Mouse (Mus musculus): ENCODE results near the gene Vat1. TPM values are rescaled to one million over a fixed set of nuclear protein-coding genes. Genes with fewer than 3 reads are reported as not detected.
A peak's percentile ranks its signal among the peaks of the same experiment; 100 is the strongest.
"Not testable (repeated sequence)": the region's sequence is repeated elsewhere in the genome, so short reads cannot be mapped to it uniquely, and the experiment has no call there.

Gene Vat1
- polyA plus RNA-seq, 1 experiment from 2014 or later = 79.5 TPM

DNA sequence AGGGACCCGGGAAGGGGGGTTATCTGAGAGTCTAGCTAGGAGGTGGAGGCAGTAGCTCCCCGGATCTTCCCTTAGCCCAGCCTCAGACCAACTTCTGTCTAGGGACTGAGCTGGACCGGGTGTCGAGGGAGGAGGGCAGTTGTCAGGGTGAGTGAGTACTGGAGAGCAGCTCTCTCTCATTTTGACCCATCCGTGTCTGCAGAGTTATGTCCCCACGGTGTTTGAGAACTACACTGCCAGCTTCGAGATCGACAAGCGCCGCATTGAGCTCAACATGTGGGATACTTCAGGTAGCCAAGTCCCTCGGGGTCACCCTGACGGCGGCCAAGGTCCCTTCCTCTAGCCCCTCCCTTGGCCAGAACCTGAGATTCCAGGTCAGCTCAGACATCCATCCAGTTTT is 2.7 kb upstream of the Vat1 start:
- peak overlapping the region; percentile 76; the same call in 1 of the 2 replicates for H3K27ac ChIP-seq (ENCODE audit: low read length)
- H3K4me3 ChIP-seq (replicated peaks; ENCODE audit: low read length) = peak overlapping the region; percentile 71
- H3K4me2 ChIP-seq (ENCODE audit: low read length) = peak overlapping the region; percentile 89
- no peak; the same call in 1 of the 2 replicates for ATAC-seq
- H3K9ac ChIP-seq (replicated peaks; ENCODE audit: low read depth, low read length) = peak overlapping the region; percentile 80
- H3K9me3 ChIP-seq (ENCODE audit: control insufficient read depth, low read length) = no peaks in the 10 kb centered on the region
- WGBS = 2% methylated on average over 13 of the region's 13 CpGs
- H3K36me3 ChIP-seq (ENCODE audit: control insufficient read depth, insufficient read depth) = no peaks in the 10 kb centered on the region
- H3K27me3 ChIP-seq (replicated peaks; ENCODE audit: control insufficient read depth, insufficient read depth, low read length) = no peaks in the 10 kb centered on the region
- H3K4me1 ChIP-seq (replicated peaks; ENCODE audit: control insufficient read depth, insufficient read depth, low read length) = peaks cover 39% of the 10 kb centered on the region

GRCm38 (mm10) chr11:101468263-101468688 is 2.2 kb upstream of the Vat1 start:
- H3K4me3 ChIP-seq (replicated peaks; ENCODE audit: low read length) = peak overlapping the region; percentile 71
- H3K9me3 ChIP-seq (ENCODE audit: control insufficient read depth, low read length) = no peaks in the 10 kb centered on the region
- no peaks in the 10 kb centered on the region for H3K36me3 ChIP-seq (ENCODE audit: control insufficient read depth, insufficient read depth)
- peak overlapping the region; percentile 89 for H3K4me2 ChIP-seq (ENCODE audit: low read length)
- peak overlapping the region; percentile 76 for H3K27ac ChIP-seq (ENCODE audit: low read length)
- peaks cover 43% of the 10 kb centered on the region for H3K4me1 ChIP-seq (replicated peaks; ENCODE audit: control insufficient read depth, insufficient read depth, low read length)
- ATAC-seq = peak; percentile 15
- H3K27me3 ChIP-seq (replicated peaks; ENCODE audit: control insufficient read depth, insufficient read depth, low read length) = no peaks in the 10 kb centered on the region
- peak overlapping the region; percentile 80 for H3K9ac ChIP-seq (replicated peaks; ENCODE audit: low read depth, low read length)
- under 1% methylated on average over 30 of the region's 31 CpGs for WGBS

- Histone ChIP-seq H3K27ac (ENCODE audit: low read length) (peak overlapping the region; percentile 76), H3K4me2 (ENCODE audit: low read length) (peak overlapping the region; percentile 89), H3K27me3 (replicated peaks; ENCODE audit: control insufficient read depth, insufficient read depth, low read length) (no peaks in the 10 kb centered on the region), H3K9me3 (ENCODE audit: control insufficient read depth, low read length) (no peaks in the 10 kb centered on the region), H3K4me1 (replicated peaks; ENCODE audit: control insufficient read depth, insufficient read depth, low read length) (peaks cover 47% of the 10 kb centered on the region), H3K9ac (replicated peaks; ENCODE audit: low read depth, low read length) (peak overlapping the region; percentile 80), H3K36me3 (ENCODE audit: control insufficient read depth, insufficient read depth) (no peaks in the 10 kb centered on the region), H3K4me3 (replicated peaks; ENCODE audit: low read length) (peak overlapping the region; percentile 71)
- peak; percentile 68 for ATAC-seq
- under 1% methylated on average over 53 of the region's 54 CpGs for WGBS
Observed at GRCm38 (mm10) chr11:101467477-101468262, 1.6 kb upstream of the Vat1 start.

DNA sequence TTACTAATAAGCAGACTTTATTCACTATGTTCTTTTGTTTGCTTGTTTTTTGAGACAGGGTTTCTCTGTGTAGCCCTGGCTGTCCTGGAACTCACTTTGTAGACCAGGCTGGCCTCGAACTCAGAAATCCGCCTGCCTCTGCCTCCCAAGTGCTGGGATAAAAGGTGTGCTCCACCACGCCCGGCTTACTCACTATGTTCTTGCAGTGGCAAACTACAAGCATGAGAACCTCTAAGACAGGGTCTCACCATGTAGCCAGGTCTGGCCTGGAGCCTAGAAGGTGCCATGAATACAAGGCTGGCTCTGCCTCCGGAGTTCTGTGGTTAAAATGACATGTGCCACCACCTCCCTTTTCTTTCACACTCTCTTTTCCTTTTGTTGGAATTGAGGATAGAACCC is 521 bp upstream of the Vat1 start:
- H3K27me3 ChIP-seq (replicated peaks; ENCODE audit: control insufficient read depth, insufficient read depth, low read length); H3K36me3 ChIP-seq (ENCODE audit: control insufficient read depth, insufficient read depth); H3K9me3 ChIP-seq (ENCODE audit: control insufficient read depth, low read length); ATAC-seq; H3K27ac ChIP-seq (ENCODE audit: low read length); H3K9ac ChIP-seq (replicated peaks; ENCODE audit: low read depth, low read length): not testable (repeated sequence)
- WGBS = 59% methylated on average over 5 of the region's 5 CpGs
- Histone ChIP-seq H3K4me3 (replicated peaks; ENCODE audit: low read length) (peak overlapping the region; percentile 94), H3K4me1 (replicated peaks; ENCODE audit: control insufficient read depth, insufficient read depth, low read length) (peaks cover 52% of the 10 kb centered on the region), H3K4me2 (ENCODE audit: low read length) (peak overlapping the region; percentile 67)

- peak overlapping the region; percentile 89 for H3K27ac ChIP-seq (ENCODE audit: low read length)
- peak; percentile 49 for ATAC-seq
- H3K27me3 ChIP-seq (replicated peaks; ENCODE audit: control insufficient read depth, insufficient read depth, low read length) = no peaks in the 10 kb centered on the region
- peaks cover 52% of the 10 kb centered on the region for H3K4me1 ChIP-seq (replicated peaks; ENCODE audit: control insufficient read depth, insufficient read depth, low read length)
- H3K9me3 ChIP-seq (ENCODE audit: control insufficient read depth, low read length) = no peaks in the 10 kb centered on the region
- peak overlapping the region; percentile 95 for H3K9ac ChIP-seq (replicated peaks; ENCODE audit: low read depth, low read length)
- peaks cover 10% of the 10 kb centered on the region for H3K36me3 ChIP-seq (ENCODE audit: control insufficient read depth, insufficient read depth)
- peak overlapping the region; percentile 67 for H3K4me2 ChIP-seq (ENCODE audit: low read length)
- peak overlapping the region; percentile 94 for H3K4me3 ChIP-seq (replicated peaks; ENCODE audit: low read length)
- under 1% methylated on average over 50 of the region's 51 CpGs for WGBS
Observed at GRCm38 (mm10) chr11:101465101-101465868, 745 bp downstream of the Vat1 start.

GRCm38 (mm10) chr11:101464211-101465100 is 1.6 kb downstream of the Vat1 start, which contains the start of gene Rnd2:
Rnd2 (plus strand) TSS chr11:101464999.
- 22% methylated on average over 12 of the region's 12 CpGs for WGBS
- peaks cover 52% of the 10 kb centered on the region for H3K4me1 ChIP-seq (replicated peaks; ENCODE audit: control insufficient read depth, insufficient read depth, low read length)
- ATAC-seq = no peak

DNA sequence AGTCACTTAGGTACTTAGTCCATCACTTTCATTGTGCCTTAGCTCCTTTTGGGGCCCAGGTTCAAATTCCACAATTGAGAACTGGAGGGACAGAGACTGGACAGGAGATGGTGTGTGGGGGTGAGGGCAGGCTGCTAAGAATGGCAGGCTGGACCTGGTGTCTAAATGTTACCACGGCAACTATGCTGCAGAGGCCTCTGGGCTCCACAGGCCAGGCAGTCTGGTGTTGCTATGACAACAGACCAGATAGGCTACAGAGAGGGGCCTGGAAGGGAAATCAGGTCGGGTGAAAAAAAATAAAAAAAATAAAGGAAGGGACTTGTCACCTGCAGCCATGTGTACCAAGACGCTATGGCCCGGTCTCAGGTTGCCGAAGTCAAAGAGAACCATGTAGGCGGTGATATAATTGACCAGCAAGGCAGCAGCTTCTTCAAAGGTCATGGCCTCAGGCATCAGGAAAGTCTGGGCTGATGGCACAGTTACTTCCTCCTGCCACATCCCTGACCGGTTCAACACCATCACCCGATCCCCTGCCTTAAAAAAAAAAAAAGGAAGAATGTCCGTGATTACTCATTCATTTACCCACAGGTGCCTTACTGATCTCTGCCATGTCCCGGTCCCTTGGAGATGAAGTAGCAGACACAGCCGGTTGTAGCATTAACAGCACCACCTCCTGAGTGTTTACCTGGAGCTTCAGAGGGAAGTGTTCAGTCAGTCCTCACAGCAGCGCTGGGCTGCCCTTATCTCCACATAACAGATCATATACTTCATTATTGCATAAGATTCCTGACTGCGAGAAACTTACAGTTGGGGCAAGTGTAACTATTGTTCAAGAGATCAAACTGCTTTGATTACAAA is 3.2 kb downstream of the Vat1 start:
- ATAC-seq = no peak
- no peaks in the 10 kb centered on the region for H3K9me3 ChIP-seq (ENCODE audit: control insufficient read depth, low read length)
- H3K27me3 ChIP-seq (replicated peaks; ENCODE audit: control insufficient read depth, insufficient read depth, low read length) = no peaks in the 10 kb centered on the region
- peaks cover 46% of the 10 kb centered on the region for H3K4me1 ChIP-seq (replicated peaks; ENCODE audit: control insufficient read depth, insufficient read depth, low read length)
- H3K9ac ChIP-seq (replicated peaks; ENCODE audit: low read depth, low read length) = no peak overlapping the region
- peaks cover 23% of the 10 kb centered on the region for H3K36me3 ChIP-seq (ENCODE audit: control insufficient read depth, insufficient read depth)
- no peak overlapping the region for H3K27ac ChIP-seq (ENCODE audit: low read length)
- H3K4me2 ChIP-seq (ENCODE audit: low read length) = peak overlapping the region; percentile 67
- no peak overlapping the region for H3K4me3 ChIP-seq (replicated peaks; ENCODE audit: low read length)
- 44% methylated on average over 13 of the region's 13 CpGs for WGBS

More at GRCm38 (mm10) chr11:101464211-101465100, 1.6 kb downstream of the Vat1 start, which contains the start of gene Rnd2:
- Histone ChIP-seq H3K4me2 (ENCODE audit: low read length) (peak within 1 kb of the TSS; percentile 67), H3K27ac (ENCODE audit: low read length) (peak within 1 kb of the TSS; percentile 89), H3K27me3 (replicated peaks; ENCODE audit: control insufficient read depth, insufficient read depth, low read length) (no peaks in the 10 kb centered on the region), H3K9ac (replicated peaks; ENCODE audit: low read depth, low read length) (peak within 1 kb of the TSS; percentile 95), H3K9me3 (ENCODE audit: control insufficient read depth, low read length) (no peaks in the 10 kb centered on the region), H3K4me3 (replicated peaks; ENCODE audit: low read length) (peak within 1 kb of the TSS; percentile 94), H3K36me3 (ENCODE audit: control insufficient read depth, insufficient read depth) (peaks cover 19% of the 10 kb centered on the region)

DNA sequence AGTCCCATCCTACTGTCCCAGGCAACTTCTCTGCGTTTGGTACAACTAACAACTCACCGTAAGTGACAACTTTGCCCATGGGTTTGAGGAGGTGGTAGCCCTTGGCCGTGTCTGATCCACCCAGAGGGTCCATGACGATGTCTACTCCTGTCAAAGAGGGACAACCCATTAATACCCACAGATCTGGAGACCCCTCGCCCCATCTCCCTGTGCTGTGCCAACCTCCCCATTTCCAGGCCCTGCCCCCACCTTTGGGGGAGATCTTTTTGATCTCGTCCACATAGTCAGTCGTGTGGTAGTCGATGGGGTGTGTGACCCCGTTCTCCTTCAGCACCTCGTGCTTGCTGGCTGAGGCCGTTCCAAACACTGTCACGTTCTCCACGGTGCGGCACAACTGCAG is 3.9 kb downstream of the Vat1 start:
- H3K9ac ChIP-seq (replicated peaks; ENCODE audit: low read depth, low read length) = no peak overlapping the region
- no peak overlapping the region for H3K4me3 ChIP-seq (replicated peaks; ENCODE audit: low read length)
- H3K9me3 ChIP-seq (ENCODE audit: control insufficient read depth, low read length) = no peaks in the 10 kb centered on the region
- WGBS = 74% methylated on average over 14 of the region's 14 CpGs
- no peak overlapping the region for H3K27ac ChIP-seq (ENCODE audit: low read length)
- no peak overlapping the region for H3K4me2 ChIP-seq (ENCODE audit: low read length)
- no peak for ATAC-seq
- no peaks in the 10 kb centered on the region for H3K27me3 ChIP-seq (replicated peaks; ENCODE audit: control insufficient read depth, insufficient read depth, low read length)
- peaks cover 40% of the 10 kb centered on the region for H3K4me1 ChIP-seq (replicated peaks; ENCODE audit: control insufficient read depth, insufficient read depth, low read length)
- peaks cover 23% of the 10 kb centered on the region for H3K36me3 ChIP-seq (ENCODE audit: control insufficient read depth, insufficient read depth)

Measured in forebrain, embryonic 16.5 days (tissue).